Mouse (Mus musculus) neural tube, embryonic 12.5 days (tissue): Measurements from ENCODE around the gene Nrxn1. TPM values are rescaled to one million over a fixed set of nuclear protein-coding genes. Genes with fewer than 3 reads are reported as not detected.

Source experiments
- ATAC-seq: fragments of 200-750 bp; cut with Nextera tagmentation; 2 replicates; pipeline ENCODE4 v1.8.0; 2017; ENCODE audit warnings: low read depth, mild to moderate bottlenecking, moderate TSS enrichment, moderate library complexity; ENCODE audit not compliant: low FRiP score
- H3K27ac ChIP-seq: fragments of 300-500 bp; sonication (generic); 2 replicates; pipeline ENCODE4 v1.5.1; 2016
- H3K27me3 ChIP-seq: fragments of 300-500 bp; sonication (generic); replicated peaks from 2 replicates; pipeline ENCODE4 v1.6.1; 2016; ENCODE audit warnings: mild to moderate bottlenecking
- H3K36me3 ChIP-seq: fragments of 300-500 bp; sonication (generic); 2 replicates; pipeline ENCODE4 v1.6.1; 2016; ENCODE audit warnings: mild to moderate bottlenecking
- H3K4me1 ChIP-seq: fragments of 300-500 bp; sonication (generic); 2 replicates; pipeline ENCODE4 v1.6.1; 2016
- H3K4me2 ChIP-seq: fragments of 300-500 bp; sonication (generic); replicated peaks from 2 replicates; pipeline ENCODE4 v1.6.1; 2016; ENCODE audit warnings: mild to moderate bottlenecking
- H3K4me3 ChIP-seq: fragments of 300-500 bp; sonication (generic); 2 replicates; pipeline ENCODE4 v1.5.1; 2016
- H3K9ac ChIP-seq: fragments of 300-500 bp; sonication (generic); 2 replicates; pipeline ENCODE4 v1.6.1; 2016; ENCODE audit warnings: mild to moderate bottlenecking
- H3K9me3 ChIP-seq: fragments of 300-500 bp; sonication (generic); 2 replicates; pipeline ENCODE4 v1.6.1; 2016; ENCODE audit warnings: mild to moderate bottlenecking
- WGBS: fragments of 180-500 bp; shearing (Covaris S2); methylation state at CpG from one replicate; pipeline ENCODE4 v1.1.7; 2016; 5-methylcytosine and 5-hydroxymethylcytosine counted together
- polyA plus RNA-seq: library from polyadenylated mRNA; unstranded; fragments of >200 nt; fragmentation: Nextera tagmentation; extraction: Ambion mirVana; gene quantifications from 2 replicates; pipeline ENCODE4 v1.2.1, GENCODE M21; 2016

Gene Nrxn1
- polyA plus RNA-seq, 1 experiment from 2014 or later: 62.1 TPM

GRCm38 (mm10) chr17:90479531-90480250 is 613.2 kb downstream of the Nrxn1 start:
- H3K9ac ChIP-seq: no peak overlapping the region
- no peaks in the 10 kb centered on the region for H3K36me3 ChIP-seq
- no peaks in the 10 kb centered on the region for H3K4me1 ChIP-seq
- no peak overlapping the region for H3K27ac ChIP-seq
- no peaks in the 10 kb centered on the region for H3K27me3 ChIP-seq
- H3K4me3 ChIP-seq: no peak overlapping the region
- peak; percentile 58 for ATAC-seq
- H3K9me3 ChIP-seq: no peaks in the 10 kb centered on the region
- no peak overlapping the region for H3K4me2 ChIP-seq

- H3K4me1 ChIP-seq: peaks cover 14% of the 10 kb centered on the region; the same call in 1 of the 2 replicates
- no peak overlapping the region for H3K9ac ChIP-seq
- H3K4me3 ChIP-seq: no peak overlapping the region
- H3K4me2 ChIP-seq: peak overlapping the region; percentile 98; the same call in 1 of the 2 replicates
- ATAC-seq: no peak
- no peak overlapping the region for H3K27ac ChIP-seq
- WGBS: 42% methylated on average over 5 of the region's 5 CpGs
- H3K27me3 ChIP-seq: 0 out of 2 replicates have a peak, but pooled peaks cover 6% of the 10 kb centered on the region
- H3K9me3 ChIP-seq: no peaks in the 10 kb centered on the region
- H3K36me3 ChIP-seq: no peaks in the 10 kb centered on the region
Measured at GRCm38 (mm10) chr17:90456748-90457147, 636.1 kb downstream of the Nrxn1 start.

- Histone ChIP-seq H3K9me3 (no peaks in the 10 kb centered on the region), H3K27me3 (0 out of 2 replicates have a peak, but pooled peaks cover 6% of the 10 kb centered on the region), H3K4me2 (peak overlapping the region; percentile 98), H3K9ac (no peak overlapping the region), H3K4me1 (peaks cover 14% of the 10 kb centered on the region; the same call in 1 of the 2 replicates), H3K27ac (no peak overlapping the region), H3K4me3 (peak overlapping the region; percentile 64; the same call in 1 of the 2 replicates), H3K36me3 (no peaks in the 10 kb centered on the region)
- WGBS: under 1% methylated on average over 13 of the region's 13 CpGs
- ATAC-seq: peak; percentile 56
Measured at GRCm38 (mm10) chr17:90455904-90456303, 637.0 kb downstream of the Nrxn1 start.

GRCm38 (mm10) chr17:90455409-90455775 is 637.5 kb downstream of the Nrxn1 start:
- H3K27ac ChIP-seq: no peak overlapping the region
- no peaks in the 10 kb centered on the region for H3K9me3 ChIP-seq
- 0 out of 2 replicates have a peak, but pooled peaks cover 6% of the 10 kb centered on the region for H3K27me3 ChIP-seq
- H3K36me3 ChIP-seq: no peaks in the 10 kb centered on the region
- peak overlapping the region; percentile 64 for H3K4me3 ChIP-seq
- H3K4me1 ChIP-seq: peaks cover 14% of the 10 kb centered on the region; the same call in 1 of the 2 replicates
- WGBS: under 1% methylated on average over 23 of the region's 23 CpGs
- peak overlapping the region; percentile 76 for H3K9ac ChIP-seq
- ATAC-seq: peak; percentile 81
- peak overlapping the region; percentile 98 for H3K4me2 ChIP-seq

- peak overlapping the region; percentile 64 for H3K4me3 ChIP-seq
- H3K4me2 ChIP-seq: peak overlapping the region; percentile 98
- peak overlapping the region; percentile 62; the same call in 1 of the 2 replicates for H3K27ac ChIP-seq
- H3K36me3 ChIP-seq: no peaks in the 10 kb centered on the region
- ATAC-seq: peak; percentile 63
- H3K9ac ChIP-seq: peak overlapping the region; percentile 76
- 0 out of 2 replicates have a peak, but pooled peaks cover 6% of the 10 kb centered on the region for H3K27me3 ChIP-seq
- H3K9me3 ChIP-seq: no peaks in the 10 kb centered on the region
- WGBS: under 1% methylated on average over 41 of the region's 41 CpGs
- peaks cover 14% of the 10 kb centered on the region; the same call in 1 of the 2 replicates for H3K4me1 ChIP-seq
Measured at GRCm38 (mm10) chr17:90454738-90455408, 638.0 kb downstream of the Nrxn1 start.

- 1% methylated on average over 15 of the region's 15 CpGs for WGBS
- Histone ChIP-seq H3K27me3 (0 out of 2 replicates have a peak, but pooled peaks cover 6% of the 10 kb centered on the region), H3K27ac (peak overlapping the region; percentile 62; the same call in 1 of the 2 replicates), H3K9ac (peak overlapping the region; percentile 76), H3K4me1 (peaks cover 14% of the 10 kb centered on the region; the same call in 1 of the 2 replicates), H3K9me3 (no peaks in the 10 kb centered on the region), H3K36me3 (no peaks in the 10 kb centered on the region), H3K4me3 (peak overlapping the region; percentile 64), H3K4me2 (peak overlapping the region; percentile 98)
- ATAC-seq: peak; percentile 31
Measured at GRCm38 (mm10) chr17:90454356-90454737, 638.5 kb downstream of the Nrxn1 start.

- Histone ChIP-seq H3K36me3 (no peaks in the 10 kb centered on the region), H3K4me1 (peaks cover 14% of the 10 kb centered on the region; the same call in 1 of the 2 replicates), H3K9ac (no peak overlapping the region), H3K27me3 (0 out of 2 replicates have a peak, but pooled peaks cover 6% of the 10 kb centered on the region), H3K9me3 (no peaks in the 10 kb centered on the region), H3K4me2 (peak overlapping the region; percentile 98), H3K4me3 (peak overlapping the region; percentile 64; the same call in 1 of the 2 replicates), H3K27ac (no peak overlapping the region)
- ATAC-seq: no peak
- WGBS: 46% methylated on average over 4 of the region's 4 CpGs
Measured at GRCm38 (mm10) chr17:90453280-90453679, 639.6 kb downstream of the Nrxn1 start.

GRCm38 (mm10) chr17:90452770-90453169 is 640.1 kb downstream of the Nrxn1 start:
- Histone ChIP-seq H3K4me1 (peaks cover 14% of the 10 kb centered on the region; the same call in 1 of the 2 replicates), H3K9me3 (no peaks in the 10 kb centered on the region), H3K9ac (no peak overlapping the region), H3K27me3 (0 out of 2 replicates have a peak, but pooled peaks cover 6% of the 10 kb centered on the region), H3K4me2 (peak overlapping the region; percentile 98), H3K36me3 (no peaks in the 10 kb centered on the region), H3K4me3 (peak overlapping the region; percentile 64; the same call in 1 of the 2 replicates), H3K27ac (no peak overlapping the region)
- no peak for ATAC-seq
- WGBS: 57% methylated on average over 2 of the region's 2 CpGs

- Histone ChIP-seq H3K4me1 (peaks cover 14% of the 10 kb centered on the region; the same call in 1 of the 2 replicates), H3K9ac (no peak overlapping the region), H3K4me3 (no peak overlapping the region), H3K27ac (no peak overlapping the region), H3K27me3 (0 out of 2 replicates have a peak, but pooled peaks cover 2% of the 10 kb centered on the region), H3K36me3 (no peaks in the 10 kb centered on the region), H3K4me2 (peak overlapping the region; percentile 98), H3K9me3 (no peaks in the 10 kb centered on the region)
- ATAC-seq: no peak
- WGBS: 68% methylated on average over 2 of the region's 2 CpGs
Measured at GRCm38 (mm10) chr17:90451384-90451783, 641.5 kb downstream of the Nrxn1 start.

GRCm38 (mm10) chr17:90443067-90443466 is 649.8 kb downstream of the Nrxn1 start:
- H3K9me3 ChIP-seq: no peaks in the 10 kb centered on the region
- no peaks in the 10 kb centered on the region for H3K27me3 ChIP-seq
- H3K4me3 ChIP-seq: no peak overlapping the region
- no peak overlapping the region for H3K27ac ChIP-seq
- no peaks in the 10 kb centered on the region for H3K36me3 ChIP-seq
- no peak overlapping the region for H3K4me2 ChIP-seq
- ATAC-seq: no peak
- no peaks in the 10 kb centered on the region for H3K4me1 ChIP-seq
- no peak overlapping the region for H3K9ac ChIP-seq

GRCm38 (mm10) chr17:90435836-90436235 is 657.0 kb downstream of the Nrxn1 start:
- H3K27ac ChIP-seq: no peak overlapping the region
- no peaks in the 10 kb centered on the region for H3K36me3 ChIP-seq
- H3K4me3 ChIP-seq: no peak overlapping the region
- H3K9me3 ChIP-seq: no peaks in the 10 kb centered on the region
- no peaks in the 10 kb centered on the region for H3K4me1 ChIP-seq
- H3K9ac ChIP-seq: no peak overlapping the region
- no peaks in the 10 kb centered on the region for H3K27me3 ChIP-seq
- ATAC-seq: no peak
- no peak overlapping the region for H3K4me2 ChIP-seq

GRCm38 (mm10) chr17:90435371-90435770 is 657.5 kb downstream of the Nrxn1 start:
- Histone ChIP-seq H3K9ac (no peak overlapping the region), H3K4me1 (no peaks in the 10 kb centered on the region), H3K4me2 (no peak overlapping the region), H3K27ac (no peak overlapping the region), H3K4me3 (no peak overlapping the region), H3K9me3 (no peaks in the 10 kb centered on the region), H3K36me3 (no peaks in the 10 kb centered on the region), H3K27me3 (no peaks in the 10 kb centered on the region)
- no peak for ATAC-seq
- 81% methylated on average over 2 of the region's 2 CpGs for WGBS
